32 mouse cellular contexts compared by ENCODE assay signal in genomic region chr10:45173927-45174326, GRCm38 (mm10). TPM values are rescaled to one million over a fixed set of nuclear protein-coding genes. Genes with fewer than 3 reads are reported as not detected.
A peak's percentile ranks its signal among the peaks of the same experiment; 100 is the strongest.
DNase-seq lines count a peak whose midpoint lies in the region; ATAC-seq lines count a peak whose summit lies in the region.
"Had no signal": no experiment of that assay in that cellular context is flagged by ENCODE, and none has a peak within 500 bp of the region (broad histone marks: within the 10 kb centered on the region; RNA-seq: fewer than 3 reads in every experiment).

No protein-coding gene starts in this region.

- no peak overlapping the region for H3K4me2 ChIP-seq in embryonic facial prominence, embryonic 14.5 days (ENCODE audit: low read depth, low read length)
- no peak overlapping the region for H3K4me2 ChIP-seq in kidney, embryonic 16.5 days (replicated peaks; ENCODE audit: low read depth, low read length)
- no peak overlapping the region for H3K4me2 ChIP-seq in liver, embryonic 12.5 days
- H3K4me2 ChIP-seq: heart, embryonic 13.5 days; hindbrain, embryonic 15.5 days; limb, embryonic 15.5 days; lung, embryonic 15.5 days; neural tube, embryonic 12.5 days had no signal

- ATAC-seq in embryonic facial prominence, embryonic 14.5 days (ENCODE audit: low read depth), result peak; percentile 44; the same call in 1 of the 2 replicates
- ATAC-seq in kidney, embryonic 16.5 days (ENCODE audit: low FRiP score, low TSS enrichment), result 0 out of 2 replicates have a peak, but pooled peaks have one; percentile 49
- no peak for ATAC-seq in liver, embryonic 12.5 days
- ATAC-seq: activated CD4-positive, CD25-positive, alpha-beta regulatory T cell, adult 4 months; forebrain, embryonic 14.5 days; inflammation-experienced regulatory T-cells, adult 6 months; midbrain, embryonic 16.5 days had no signal

- no peak overlapping the region for H3K27ac ChIP-seq in embryonic facial prominence, embryonic 14.5 days (replicated peaks; ENCODE audit: low read depth, low read length)
- H3K27ac ChIP-seq in embryonic facial prominence, embryonic 10.5 days (replicated peaks), result no peak overlapping the region
- no peak overlapping the region for H3K27ac ChIP-seq in kidney, embryonic 16.5 days (ENCODE audit: low read length)
- no peak overlapping the region for H3K27ac ChIP-seq in liver, embryonic 12.5 days
- H3K27ac ChIP-seq: heart, embryonic 13.5 days; hindbrain, embryonic 10.5 days; hindbrain, embryonic 15.5 days; limb, embryonic 15.5 days; liver, embryonic 14.5 days; lung, embryonic 15.5 days; neural tube, embryonic 12.5 days; stomach, postnatal 0 days had no signal

- WGBS in embryonic facial prominence, embryonic 14.5 days, result 81% methylated on average over 8 of the region's 8 CpGs
- WGBS in embryonic facial prominence, embryonic 10.5 days, result 89% methylated on average over 8 of the region's 8 CpGs
- WGBS in kidney, embryonic 16.5 days, result 54% methylated on average over 8 of the region's 8 CpGs
- 68% methylated on average over 8 of the region's 8 CpGs for WGBS in liver, embryonic 12.5 days (ENCODE audit: insufficient replicate concordance)

- DNase-seq in embryonic facial prominence, embryonic 14.5 days (ENCODE audit: low spot score), result peak; percentile 36
- no peak for DNase-seq in embryonic facial prominence, embryonic 10.5 days (ENCODE audit: low spot score)
- no peak for DNase-seq in kidney, postnatal 4 days
- peak; percentile 3 for DNase-seq in lung, postnatal 10 days
- no peak for DNase-seq in lung, postnatal 4 days
- no peak for DNase-seq in adrenal gland, adult 8-10 months
- DNase-seq: adrenal gland, adult 2 months; cerebellum, adult 2 months; cerebellum, postnatal 14 days; gastrocnemius, postnatal 25 days; heart, adult 18-20 months; heart, postnatal 14 days; kidney, adult 18-20 months; right cerebral cortex, adult 18-20 months; right cerebral cortex, postnatal 4 days; thymus, adult 18-20 months; thymus, postnatal 25 days had no signal

- no peaks in the 10 kb centered on the region for H3K9me3 ChIP-seq in embryonic facial prominence, embryonic 14.5 days (ENCODE audit: control insufficient read depth, low read length)
- H3K9me3 ChIP-seq in embryonic facial prominence, embryonic 10.5 days, result no peaks in the 10 kb centered on the region
- 0 out of 2 replicates have a peak, but pooled peaks cover 6% of the 10 kb centered on the region for H3K9me3 ChIP-seq in kidney, embryonic 16.5 days (ENCODE audit: low read length)
- H3K9me3 ChIP-seq in liver, embryonic 12.5 days (replicated peaks), result no peaks in the 10 kb centered on the region
- H3K9me3 ChIP-seq: hindbrain, embryonic 10.5 days; hindbrain, embryonic 15.5 days; limb, embryonic 15.5 days; lung, embryonic 15.5 days; neural tube, embryonic 12.5 days had no signal

- H3K9ac ChIP-seq in embryonic facial prominence, embryonic 14.5 days (ENCODE audit: low read depth, low read length), result no peak overlapping the region
- no peak overlapping the region for H3K9ac ChIP-seq in kidney, embryonic 16.5 days (replicated peaks; ENCODE audit: low read length)
- H3K9ac ChIP-seq in liver, embryonic 12.5 days, result no peak overlapping the region
- H3K9ac ChIP-seq: heart, embryonic 13.5 days; hindbrain, embryonic 15.5 days; limb, embryonic 15.5 days; liver, embryonic 14.5 days; lung, embryonic 15.5 days; neural tube, embryonic 12.5 days had no signal

- H3K4me1 ChIP-seq in embryonic facial prominence, embryonic 14.5 days (ENCODE audit: control insufficient read depth, insufficient read depth, low read length), result no peaks in the 10 kb centered on the region
- H3K4me1 ChIP-seq in embryonic facial prominence, embryonic 10.5 days, result no peaks in the 10 kb centered on the region
- no peaks in the 10 kb centered on the region for H3K4me1 ChIP-seq in kidney, embryonic 16.5 days (ENCODE audit: insufficient read depth, low read length)
- H3K4me1 ChIP-seq in liver, embryonic 12.5 days, result no peaks in the 10 kb centered on the region
- H3K4me1 ChIP-seq: heart, embryonic 13.5 days; hindbrain, embryonic 10.5 days; hindbrain, embryonic 15.5 days; limb, embryonic 15.5 days; lung, embryonic 15.5 days; neural tube, embryonic 12.5 days had no signal

- H3K4me3 ChIP-seq in embryonic facial prominence, embryonic 14.5 days (ENCODE audit: low read depth, low read length), result no peak overlapping the region
- no peak overlapping the region for H3K4me3 ChIP-seq in embryonic facial prominence, embryonic 10.5 days
- H3K4me3 ChIP-seq in kidney, embryonic 16.5 days (ENCODE audit: low read length), result no peak overlapping the region
- no peak overlapping the region for H3K4me3 ChIP-seq in liver, embryonic 12.5 days
- H3K4me3 ChIP-seq: heart, embryonic 13.5 days; hindbrain, embryonic 10.5 days; hindbrain, embryonic 15.5 days; limb, embryonic 15.5 days; lung, embryonic 15.5 days; neural tube, embryonic 12.5 days had no signal

- H3K27me3 ChIP-seq in embryonic facial prominence, embryonic 14.5 days (replicated peaks; ENCODE audit: control insufficient read depth, insufficient read depth, low read length), result no peaks in the 10 kb centered on the region
- H3K27me3 ChIP-seq in embryonic facial prominence, embryonic 10.5 days (replicated peaks; ENCODE audit: low read depth, poor library complexity, severe bottlenecking), result no peaks in the 10 kb centered on the region
- H3K27me3 ChIP-seq in kidney, embryonic 16.5 days (ENCODE audit: insufficient read depth, low read length), result no peaks in the 10 kb centered on the region
- H3K27me3 ChIP-seq in liver, embryonic 12.5 days (replicated peaks), result no peaks in the 10 kb centered on the region
- H3K27me3 ChIP-seq: CH12.LX; heart, embryonic 13.5 days; hindbrain, embryonic 15.5 days; limb, embryonic 15.5 days; lung, embryonic 15.5 days; neural tube, embryonic 12.5 days had no signal

- H3K36me3 ChIP-seq in embryonic facial prominence, embryonic 14.5 days (ENCODE audit: control insufficient read depth, insufficient read depth, low read length), result no peaks in the 10 kb centered on the region
- no peaks in the 10 kb centered on the region for H3K36me3 ChIP-seq in embryonic facial prominence, embryonic 10.5 days (replicated peaks)
- no peaks in the 10 kb centered on the region for H3K36me3 ChIP-seq in kidney, embryonic 16.5 days (ENCODE audit: insufficient read depth, low read length)
- H3K36me3 ChIP-seq in liver, embryonic 12.5 days, result no peaks in the 10 kb centered on the region
- H3K36me3 ChIP-seq: hindbrain, embryonic 10.5 days; hindbrain, embryonic 15.5 days; limb, embryonic 15.5 days; lung, embryonic 15.5 days; neural tube, embryonic 12.5 days had no signal

RNA-seq across cellular contexts. Expression of gene Popdc3, which starts 4.0 kb away (rescaled TPM):
- 3.0 and 3.8 TPM in 2 replicates for polyA plus RNA-seq in embryonic facial prominence, embryonic 14.5 days (2014; fragmentation: Nextera tagmentation; extraction: Ambion mirVana)
- 0.36 and 0.63 TPM in 2 replicates for polyA plus RNA-seq in embryonic facial prominence, embryonic 10.5 days (2016; fragmentation: Nextera tagmentation; extraction: Ambion mirVana)
- 0.31 and 0.75 TPM in 2 replicates for polyA plus RNA-seq in kidney, embryonic 16.5 days (2015; fragmentation: Nextera tagmentation; extraction: Ambion mirVana)
- total RNA-seq in adrenal gland, adult 8-10 months (2022), result under 1 TPM in 3 of 4 experiments, not detected in 1; 0.37 to 0.78 (median 0.46) TPM
- 0.08 and 0.16 TPM in 2 replicates for polyA plus RNA-seq in liver, embryonic 12.5 days (2016; fragmentation: Nextera tagmentation; extraction: Ambion mirVana)
- polyA plus RNA-seq: activated CD4-positive, CD25-positive, alpha-beta regulatory T cell, adult 4 months; inflammation-experienced regulatory T-cells, adult 6 months had no signal

Comparison
In these comparisons a context has a peak if more than half of its experiments do, and no peak if none do; other contexts are left out.
1. DNase-seq: peak in embryonic facial prominence, embryonic 14.5 days (single experiment) and lung, postnatal 10 days (single experiment); none in embryonic facial prominence, embryonic 10.5 days (single experiment), kidney, postnatal 4 days (0 of 2), lung, postnatal 4 days (0 of 2) and adrenal gland, adult 8-10 months (single experiment).